8 mouse cellular contexts compared by ENCODE assay signal in genomic region chr17:17825921-17826591, GRCm38 (mm10). TPM values are rescaled to one million over a fixed set of nuclear protein-coding genes. Genes with fewer than 3 reads are reported as not detected.
DNase-seq lines count a peak whose midpoint lies in the region; ATAC-seq and TF ChIP-seq lines count a peak whose summit lies in the region.

No protein-coding gene starts in this region.

- peak overlapping the region; percentile 82 for H3K4me3 ChIP-seq in embryonic facial prominence, embryonic 15.5 days (replicated peaks)
- H3K4me3 ChIP-seq in midbrain, embryonic 11.5 days (ENCODE audit: low read depth, low read length), result peak overlapping the region; percentile 89
- peak overlapping the region; percentile 82 for H3K4me3 ChIP-seq in small intestine, adult 2 months (ENCODE audit: low read depth, low read length)

- H3K9ac ChIP-seq in embryonic facial prominence, embryonic 15.5 days, result peak overlapping the region; percentile 80
- peak overlapping the region; percentile 92 for H3K9ac ChIP-seq in midbrain, embryonic 11.5 days (ENCODE audit: low read length)

- H3K4me1 ChIP-seq in embryonic facial prominence, embryonic 15.5 days, result peaks cover 22% of the 10 kb centered on the region
- peaks cover 17% of the 10 kb centered on the region for H3K4me1 ChIP-seq in midbrain, embryonic 11.5 days (ENCODE audit: control insufficient read depth, insufficient read depth, low read length)
- H3K4me1 ChIP-seq in small intestine, adult 2 months (ENCODE audit: control insufficient read depth, insufficient read depth, insufficient read length, low read length), result peaks cover 3% of the 10 kb centered on the region; the same call in 1 of the 2 replicates

- peak overlapping the region; percentile 99 for H3K27ac ChIP-seq in embryonic facial prominence, embryonic 15.5 days (replicated peaks)
- H3K27ac ChIP-seq in midbrain, embryonic 11.5 days (ENCODE audit: low read depth, low read length), result peak overlapping the region; percentile 99
- peak overlapping the region; percentile 91 for H3K27ac ChIP-seq in small intestine, adult 2 months (ENCODE audit: insufficient read depth, low read depth, low read length)

- peak; percentile 4; the same call in 1 of the 2 replicates for ATAC-seq in frontal cortex, adult (ENCODE audit: low TSS enrichment)
- ATAC-seq in embryonic facial prominence, embryonic 15.5 days (ENCODE audit: insufficient number of reproducible peaks, low FRiP score, low TSS enrichment, low read depth), result peak; percentile 46
- peak; percentile 18 for ATAC-seq in midbrain, embryonic 11.5 days (ENCODE audit: low FRiP score)

- no peak for TF ChIP-seq POLR2A in small intestine, adult 2 months (IDR thresholded peaks at IDR 0.05; ENCODE audit: low read depth, low read length)

- peak overlapping the region; percentile 75 for H3K4me2 ChIP-seq in embryonic facial prominence, embryonic 15.5 days (replicated peaks)
- peak overlapping the region; percentile 82 for H3K4me2 ChIP-seq in midbrain, embryonic 11.5 days

- H3K36me3 ChIP-seq in embryonic facial prominence, embryonic 15.5 days, result peaks cover 2% of the 10 kb centered on the region; the same call in 1 of the 2 replicates
- peaks cover 1% of the 10 kb centered on the region; the same call in 1 of the 2 replicates for H3K36me3 ChIP-seq in midbrain, embryonic 11.5 days (ENCODE audit: control insufficient read depth, insufficient read depth, low read length)
- no peaks in the 10 kb centered on the region for H3K36me3 ChIP-seq in small intestine, adult 2 months (ENCODE audit: control insufficient read depth, insufficient read depth, low read length)

- intact Hi-C loops in heart, postnatal 25 days (cut with DNase I), result loop anchor here (2.0 to 10.0 kb wide), 2 partner anchors 15 to 201 kb away; partner anchors contain the start of gene Lnpep

- no peak for TF ChIP-seq CTCF in small intestine, adult 2 months (IDR thresholded peaks at IDR 0.05; ENCODE audit: extremely low read depth, insufficient read length, insufficient replicate concordance, low read depth, low read length)

- 1% methylated on average over 17 of the region's 22 CpGs for WGBS in embryonic facial prominence, embryonic 15.5 days
- WGBS in midbrain, embryonic 11.5 days, result under 1% methylated on average over 19 of the region's 22 CpGs
- 4% methylated on average over 20 of the region's 22 CpGs for WGBS in small intestine, adult 2 months

- no peaks in the 10 kb centered on the region for H3K27me3 ChIP-seq in embryonic facial prominence, embryonic 15.5 days
- H3K27me3 ChIP-seq in midbrain, embryonic 11.5 days (ENCODE audit: control insufficient read depth, insufficient read depth, low read length), result no peaks in the 10 kb centered on the region
- H3K27me3 ChIP-seq in small intestine, adult 2 months (ENCODE audit: control insufficient read depth, insufficient read depth, low read length), result peaks cover 22% of the 10 kb centered on the region

- H3K9me3 ChIP-seq in embryonic facial prominence, embryonic 15.5 days (replicated peaks), result no peaks in the 10 kb centered on the region
- H3K9me3 ChIP-seq in midbrain, embryonic 11.5 days (ENCODE audit: control insufficient read depth, low read length), result no peaks in the 10 kb centered on the region

- DNase-seq in frontal cortex, postnatal 25 days (ENCODE audit: low spot score in 2 of 2), result no peak
- peak; percentile 69 to 75 for DNase-seq in adrenal gland, postnatal 36 days
- peak; percentile 33 for DNase-seq in heart, postnatal 25 days (ENCODE audit: low spot score)
- DNase-seq in kidney, postnatal 4 days, result peak; percentile 57 to 70
- peak; percentile 95 for DNase-seq in midbrain, embryonic 11.5 days (ENCODE audit: low spot score, missing footprints)

RNA-seq across cellular contexts. Expression of gene Spaca6, which starts 0.9 kb away (rescaled TPM):
- total RNA-seq in adrenal gland, postnatal 36 days (2021), result 10 to 100 TPM; 38.7 to 53.8 TPM
- 31.2 and 32.8 TPM in 2 replicates for polyA plus RNA-seq in embryonic facial prominence, embryonic 15.5 days (2015; fragmentation: Nextera tagmentation; extraction: Ambion mirVana)
- 10 to 100 TPM; 12.6 to 15.2 TPM for total RNA-seq in heart, postnatal 25 days (2021)
- polyA plus RNA-seq in midbrain, embryonic 11.5 days (2014; fragmentation: Nextera tagmentation; extraction: Ambion mirVana), result 16.1 and 16.4 TPM in 2 replicates
- 4.2 and 4.3 TPM in 2 replicates for polyA plus RNA-seq in small intestine, adult 2 months (2012; rRNA removed)

RNA-seq across cellular contexts. Expression of gene Has1, which starts 28.9 kb away (rescaled TPM):
- under 1 TPM; 0.13 to 0.26 TPM for total RNA-seq in adrenal gland, postnatal 36 days (2021)
- polyA plus RNA-seq in embryonic facial prominence, embryonic 15.5 days (2015; fragmentation: Nextera tagmentation; extraction: Ambion mirVana), result 1.4 and 1.5 TPM in 2 replicates
- total RNA-seq in heart, postnatal 25 days (2021), result under 1 TPM; 0.45 to 0.55 TPM
- 0.38 and 0.87 TPM in 2 replicates for polyA plus RNA-seq in midbrain, embryonic 11.5 days (2014; fragmentation: Nextera tagmentation; extraction: Ambion mirVana)
- polyA plus RNA-seq in small intestine, adult 2 months (2012; rRNA removed), result 0.16 and 0.29 TPM in 2 replicates

RNA-seq across cellular contexts. Expression of gene Fpr1, which starts 57.7 kb away (rescaled TPM):
- total RNA-seq in adrenal gland, postnatal 36 days (2021), result not detected
- polyA plus RNA-seq in embryonic facial prominence, embryonic 15.5 days (2015; fragmentation: Nextera tagmentation; extraction: Ambion mirVana), result 0.20 and 0.83 TPM in 2 replicates
- total RNA-seq in heart, postnatal 25 days (2021), result under 1 TPM in 1 of 2 experiments, not detected in 1; 0.18 TPM
- not detected in 2 replicates for polyA plus RNA-seq in midbrain, embryonic 11.5 days (2014; fragmentation: Nextera tagmentation; extraction: Ambion mirVana)
- polyA plus RNA-seq in small intestine, adult 2 months (2012; rRNA removed), result 0.09 and 0.11 TPM in 2 replicates

Comparison
In these comparisons a context has a peak if more than half of its experiments do, and no peak if none do; other contexts are left out.
1. DNase-seq: peak in adrenal gland, postnatal 36 days (2 of 2), heart, postnatal 25 days (single experiment), kidney, postnatal 4 days (2 of 2) and midbrain, embryonic 11.5 days (single experiment); none in frontal cortex, postnatal 25 days (0 of 2).
2. Peak in every context shown above with its lines, with median percentiles within 50 percentile points of each other: ATAC-seq, H3K27ac ChIP-seq and H3K4me3 ChIP-seq.